Mouse (Mus musculus) spleen, adult 2 months (tissue): ENCODE measurements around the gene Gm20388.

ENCODE experiments used
- CTCF ChIP-seq: fragments of 200-500 bp; IDR thresholded peaks from 2 replicates; pipeline ENCODE4 v1.5.1; 2011; ENCODE audit warnings: mild to moderate bottlenecking, inconsistent platforms; ENCODE audit not compliant: insufficient read depth, insufficient read length, insufficient replicate concordance; ENCODE audit errors: extremely low read depth
- POLR2A ChIP-seq: fragments of 200-500 bp; IDR thresholded peaks from 2 replicates; pipeline ENCODE4 v1.6.1; 2011; ENCODE audit warnings: low read depth, low read length, inconsistent platforms

DNA sequence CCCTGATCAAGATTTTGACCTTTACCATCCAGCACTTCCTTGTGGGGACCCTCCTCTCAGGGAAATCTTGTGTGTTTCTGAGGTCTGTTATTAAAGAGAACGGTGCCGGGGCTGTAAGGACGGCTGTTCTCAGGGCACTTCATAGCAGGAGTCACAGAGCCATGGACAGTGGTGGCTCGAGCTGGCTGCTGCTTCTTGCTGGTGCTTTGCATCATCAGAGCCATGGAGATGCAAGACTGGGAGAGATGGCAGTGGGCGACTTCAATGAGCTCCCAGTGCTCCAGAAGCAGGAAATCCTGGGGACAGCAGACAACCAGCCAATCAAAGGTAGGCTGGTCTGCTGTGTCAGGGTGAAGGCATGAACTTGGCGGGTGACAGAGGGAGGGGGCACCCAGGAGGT, 2850.5 kb downstream of the Gm20388 start:
- TF ChIP-seq CTCF (no peak), POLR2A (no peak)
